Mouse (Mus musculus) T-helper 17 cell (primary cell): ENCODE results near the gene Acvrl1.

Experiments used
- in situ Hi-C, 2 experiments: fragments of 300-600 bp; cut with MboI, MseI; formaldehyde crosslinking; loops; 1 replicate in 1 of 2; 2 replicates in 1 of 2; pipeline ENCODE4 v1.15.1; 2025; ENCODE audit warnings: high pct_unique_total_duplicates in 2 of 2

Acvrl1 gene

DNA sequence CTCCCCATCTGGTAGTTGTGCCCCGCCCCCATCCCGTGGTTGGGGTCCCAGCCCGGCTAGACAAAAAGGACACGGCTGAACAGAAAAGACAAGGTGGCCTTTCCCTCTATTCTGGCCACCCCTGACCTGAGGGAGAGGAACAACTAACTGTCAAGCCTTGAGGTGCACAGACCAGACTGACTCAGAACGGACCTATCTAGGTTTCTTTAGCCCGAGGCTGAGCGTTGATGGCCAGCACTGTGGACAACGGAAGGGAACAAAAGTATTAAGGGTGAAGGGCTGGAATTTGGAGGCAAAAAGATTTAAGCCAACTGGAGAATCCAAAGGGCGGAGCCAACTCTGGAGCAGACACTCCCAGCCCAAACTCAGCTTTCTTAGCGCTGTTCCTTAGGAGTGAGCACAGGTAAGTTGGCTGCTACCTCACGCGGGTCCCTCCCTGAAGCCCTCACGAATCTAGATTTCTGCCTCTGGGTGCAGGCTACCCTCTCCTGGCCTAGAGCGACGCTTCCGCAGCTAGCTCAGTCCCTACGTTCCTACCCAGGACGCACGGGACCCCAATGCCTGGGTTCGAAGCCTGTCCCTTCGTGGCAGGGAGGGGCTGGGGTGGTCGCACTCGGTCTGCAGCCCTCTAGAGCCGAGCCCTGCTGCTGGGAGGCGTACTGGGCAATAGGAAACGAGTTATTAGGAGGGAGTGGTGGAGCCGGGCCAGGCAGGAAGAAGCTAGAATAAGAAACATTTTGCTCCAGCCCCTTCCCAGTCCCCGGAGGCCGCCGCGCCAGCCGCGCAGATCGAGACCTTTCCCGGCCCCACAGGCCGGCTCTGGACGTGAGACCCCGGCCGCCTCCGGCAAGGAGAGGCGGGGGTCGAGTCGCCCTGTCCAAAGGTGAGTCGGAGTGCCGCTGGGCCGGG lies at the start of gene Acvrl1:
TSS of gene Acvrl1 (plus strand) at position 342 of the 909 bp plus-strand sequence.
- in situ Hi-C loops: no loop called here

DNA sequence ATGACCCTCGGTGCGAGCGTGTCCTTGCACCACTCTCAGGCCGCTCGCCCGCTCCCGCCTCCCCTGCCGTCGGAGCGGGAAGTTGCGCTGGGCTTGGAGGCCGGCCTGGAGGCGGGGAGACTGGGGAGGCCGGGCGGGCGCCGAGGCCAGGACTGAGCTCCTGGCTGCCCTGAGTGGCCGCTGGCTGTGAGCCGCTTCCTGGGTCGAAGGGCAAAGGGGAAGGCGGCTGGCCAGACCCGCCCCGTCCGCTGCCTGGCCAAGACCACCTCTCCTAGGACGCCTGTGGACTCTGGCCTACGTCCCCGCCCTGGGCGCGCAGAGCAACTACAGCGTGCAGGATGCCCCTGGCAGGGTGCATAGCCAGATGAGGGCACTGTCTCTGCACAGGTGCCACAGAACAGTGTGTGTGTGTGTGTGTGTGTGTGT lies 49.6 kb upstream of the Acvrl1 start:
- in situ Hi-C loops: no loop called here

- in situ Hi-C loops: no loop called here
Measured at GRCm38 (mm10) chr15:101080031-101080520, 48.2 kb upstream of the Acvrl1 start.

- in situ Hi-C loops: no loop called here
Measured at GRCm38 (mm10) chr15:101081035-101081548, 47.2 kb upstream of the Acvrl1 start.

DNA sequence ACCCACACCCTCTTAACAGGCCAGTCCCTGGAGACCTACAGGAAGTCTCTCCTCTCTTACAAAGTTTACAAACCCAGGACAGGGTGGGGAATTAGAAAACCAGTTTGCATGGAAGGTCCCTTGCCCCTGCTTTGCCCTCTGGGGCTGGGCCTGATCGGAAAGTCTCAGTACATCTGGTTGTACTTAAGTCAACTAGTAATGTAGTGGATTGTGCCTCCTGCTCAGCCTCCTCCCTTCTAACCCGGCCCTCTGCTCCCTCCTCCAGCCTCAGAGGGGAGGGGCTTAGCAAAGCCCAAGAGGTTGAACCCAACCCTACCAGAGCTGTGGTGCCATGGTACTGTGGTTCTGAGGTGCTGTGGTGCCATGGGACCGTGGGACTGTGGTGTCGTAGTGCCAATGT lies 46.1 kb upstream of the Acvrl1 start:
- in situ Hi-C loops: no loop called here

DNA sequence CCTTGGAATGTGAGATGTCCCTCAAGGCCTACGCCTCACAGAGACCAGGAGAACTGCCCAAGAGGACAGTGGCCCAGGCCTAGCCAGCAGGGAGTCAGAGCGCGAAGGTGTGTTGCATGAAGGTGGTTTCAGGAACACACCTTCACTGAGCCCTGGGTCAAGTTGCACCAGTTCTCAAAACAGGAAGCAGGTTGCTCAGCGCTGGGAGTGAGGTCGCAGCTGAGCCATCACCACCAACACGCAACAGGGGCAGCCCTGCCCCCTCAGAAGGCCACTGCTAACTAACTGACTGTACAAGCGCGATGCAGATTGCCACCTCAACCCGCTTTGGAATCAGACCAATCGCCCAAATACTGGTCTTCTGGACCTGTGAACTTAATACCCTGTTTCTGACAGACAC lies 43.8 kb upstream of the Acvrl1 start:
- in situ Hi-C loops: no loop called here

DNA sequence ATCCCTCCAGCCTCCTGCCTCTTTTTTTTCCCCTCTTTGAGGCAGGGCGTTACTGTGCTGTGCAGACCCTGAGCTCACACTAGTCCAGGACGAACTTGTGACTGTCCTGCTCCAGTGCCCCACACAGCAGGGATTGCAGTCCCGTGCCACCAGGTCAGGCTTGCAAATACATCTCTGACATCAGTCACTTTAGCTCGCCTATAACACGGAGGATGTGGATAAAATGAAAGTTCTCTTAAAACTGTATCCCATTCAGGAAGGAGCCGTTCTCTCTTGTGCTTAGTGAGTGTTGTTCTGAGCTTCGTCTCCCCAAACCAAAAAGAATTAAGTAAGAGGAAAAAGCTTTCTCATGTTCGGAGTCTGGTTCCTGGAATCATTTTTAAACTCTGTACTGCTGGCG lies 41.9 kb upstream of the Acvrl1 start:
- in situ Hi-C loops: no loop called here

- in situ Hi-C loops: no loop called here
Measured at GRCm38 (mm10) chr15:101086956-101087355, 41.4 kb upstream of the Acvrl1 start.

GRCm38 (mm10) chr15:101088291-101088690 lies 40.0 kb upstream of the Acvrl1 start:
- in situ Hi-C loops: no loop called here

DNA sequence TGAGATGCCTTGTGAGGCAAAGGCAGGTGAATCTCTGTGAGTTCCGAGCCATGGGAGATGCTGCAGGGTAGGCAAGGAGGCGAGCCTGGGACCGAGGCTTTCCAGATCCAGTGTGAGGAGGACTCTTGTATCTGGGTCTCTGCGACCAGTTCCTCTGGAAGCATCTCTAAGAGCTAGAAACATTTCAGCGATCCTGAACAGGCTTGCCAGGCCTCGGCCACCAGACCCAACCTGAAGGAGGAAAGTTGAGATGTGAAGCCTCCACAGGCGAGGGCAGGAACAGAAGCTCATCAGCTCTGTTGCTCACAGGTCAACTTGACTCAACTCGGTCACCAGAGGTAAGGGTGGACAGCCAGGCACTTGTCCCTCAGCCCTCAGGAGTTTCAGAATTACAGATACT lies 36.8 kb upstream of the Acvrl1 start:
- in situ Hi-C loops: no loop called here

DNA sequence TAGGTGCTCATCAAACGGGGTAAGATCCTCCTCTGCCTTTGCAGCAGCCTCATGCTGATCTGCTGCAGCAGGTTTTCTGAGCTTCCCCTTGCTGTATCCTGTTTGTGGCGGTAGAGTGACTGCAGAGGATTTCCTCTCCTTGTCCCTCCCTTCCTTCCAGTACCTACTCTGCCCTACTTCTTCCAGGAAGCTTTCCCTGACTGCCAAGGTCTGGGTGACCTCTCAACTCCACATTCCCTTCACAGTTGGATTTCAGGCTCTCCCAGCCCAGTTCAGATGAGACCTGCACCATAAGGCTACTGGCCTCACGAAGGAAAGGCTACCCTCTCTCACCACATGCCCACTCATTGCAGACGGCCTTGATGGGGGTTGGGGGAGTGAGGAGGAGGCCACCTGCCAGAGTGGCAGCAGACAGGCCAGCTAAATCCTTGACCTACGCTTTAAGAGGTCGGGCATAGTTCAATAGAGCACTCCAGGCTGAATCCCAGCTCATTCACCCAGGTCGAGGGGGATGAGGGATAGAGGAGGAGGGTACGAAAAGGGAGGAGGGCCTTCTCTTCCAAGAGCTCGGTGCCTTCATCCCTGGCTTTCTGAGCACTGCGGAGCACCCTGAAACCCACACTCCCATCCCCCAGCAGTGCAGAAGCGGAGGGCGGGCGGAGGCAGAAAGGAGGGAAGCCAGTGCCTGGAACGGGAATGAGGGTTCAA lies 36.0 kb upstream of the Acvrl1 start:
- in situ Hi-C loops: no loop called here

DNA sequence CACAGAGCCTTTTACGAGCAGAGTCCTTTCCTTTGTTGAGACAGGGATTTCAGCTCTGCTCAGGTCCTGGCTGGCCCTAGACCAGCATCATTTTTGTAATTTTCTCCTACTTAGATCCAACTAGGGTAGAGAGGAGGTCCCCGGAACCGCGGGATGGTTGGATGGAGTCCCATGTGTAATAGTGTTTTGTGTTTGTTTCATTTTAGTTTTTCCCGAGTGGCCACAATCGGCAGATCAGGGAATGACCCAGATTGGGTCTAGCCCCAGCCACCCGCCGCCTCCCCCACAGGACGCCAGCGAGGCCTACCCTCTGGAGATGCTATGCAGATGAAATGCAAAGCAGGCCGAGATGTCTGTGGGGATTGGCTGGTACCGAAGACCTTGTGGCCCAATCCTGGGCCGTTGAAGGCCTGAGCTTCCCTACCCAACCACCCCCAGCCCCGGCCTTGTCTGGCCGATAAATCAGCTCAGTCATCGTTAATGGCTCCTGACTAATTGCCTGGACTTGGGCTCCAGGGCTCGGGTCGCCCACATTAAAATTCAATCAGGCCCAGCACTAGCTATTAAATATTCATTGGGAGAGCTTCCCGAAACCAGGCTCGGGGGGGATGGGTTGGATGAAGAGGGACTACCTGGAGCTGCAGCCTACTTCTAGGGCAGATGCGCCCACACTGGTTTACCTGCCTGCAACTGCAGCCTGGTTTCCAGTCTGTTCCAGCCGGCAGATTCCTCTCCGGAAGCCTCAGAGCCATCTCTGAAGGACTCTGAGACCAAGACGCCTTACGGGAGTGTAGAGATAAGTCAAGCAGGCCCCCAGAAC lies 35.3 kb upstream of the Acvrl1 start:
- in situ Hi-C loops: no loop called here

DNA sequence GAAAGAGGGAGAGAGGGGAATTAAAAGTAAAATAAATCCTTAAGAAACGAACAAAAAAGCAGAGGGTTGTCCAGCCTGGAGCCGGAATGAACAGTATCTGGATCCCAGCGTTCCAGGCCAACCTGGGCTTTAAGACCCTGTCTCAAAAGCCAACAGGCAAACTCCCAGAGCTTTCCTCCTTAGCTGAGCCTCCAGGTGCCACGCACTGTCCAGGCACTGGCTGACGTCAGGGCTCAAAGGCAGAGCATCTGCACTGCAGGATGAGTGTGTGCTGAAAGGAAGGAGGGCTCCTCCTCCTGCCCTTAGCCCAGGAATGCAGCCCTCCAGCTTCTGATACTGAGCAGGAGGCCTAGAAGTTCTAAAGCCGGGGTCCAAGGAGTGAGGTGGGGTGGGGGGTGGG lies 34.3 kb upstream of the Acvrl1 start:
- in situ Hi-C loops: no loop called here

GRCm38 (mm10) chr15:101094979-101095378 lies 33.3 kb upstream of the Acvrl1 start:
- in situ Hi-C loops: no loop called here

DNA sequence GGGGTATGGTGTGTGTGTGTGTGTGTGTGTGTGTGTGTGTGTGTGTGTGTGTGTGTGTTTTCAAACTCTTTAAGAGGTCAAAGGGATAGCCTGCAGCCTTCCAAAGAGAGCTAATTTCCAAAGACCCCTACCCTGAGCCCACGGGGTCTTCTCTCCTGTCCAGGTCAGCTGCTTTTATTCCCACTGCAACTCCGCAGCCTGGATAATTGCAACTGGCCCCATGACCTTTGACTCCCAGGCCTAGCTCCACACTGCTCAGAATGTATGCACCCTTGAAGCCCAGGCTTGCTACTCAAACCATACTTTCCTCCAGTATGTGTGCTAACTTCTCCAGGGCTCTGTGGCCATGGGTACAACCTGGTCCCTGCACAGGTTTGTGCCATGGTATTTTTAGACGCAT lies 32.9 kb upstream of the Acvrl1 start:
- in situ Hi-C loops: no loop called here

DNA sequence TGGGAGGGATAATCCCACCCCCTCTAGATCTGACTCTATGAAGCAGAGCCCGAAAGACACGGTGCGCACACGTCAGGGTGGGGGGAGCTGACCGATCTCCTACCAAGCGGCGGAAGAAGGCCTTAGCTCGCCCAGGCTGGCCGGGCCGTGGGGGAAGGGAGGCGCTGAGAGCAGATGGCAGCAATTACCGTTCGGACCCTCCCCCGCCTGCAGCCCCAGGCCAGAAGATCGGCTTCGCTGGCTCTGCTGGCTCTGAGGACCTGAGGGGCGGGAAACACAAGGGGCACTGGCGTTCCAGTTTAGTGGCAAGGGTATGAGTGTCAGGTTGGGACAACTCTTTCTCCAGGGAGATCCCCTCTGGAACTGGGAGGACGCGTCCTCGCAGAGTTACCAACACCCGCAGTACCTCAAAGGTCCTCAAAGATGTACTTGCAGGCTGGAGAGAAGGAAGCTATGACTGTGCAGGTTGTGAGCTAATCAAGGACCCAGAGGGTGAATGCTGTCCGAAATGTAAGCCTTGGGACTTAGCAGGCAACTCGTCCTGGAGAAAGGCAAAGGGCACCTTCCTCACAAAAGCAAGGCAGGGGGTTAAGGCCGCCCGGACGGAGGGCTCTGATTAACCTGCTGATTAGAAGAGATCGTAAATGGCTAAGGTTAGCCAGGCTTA lies 30.2 kb upstream of the Acvrl1 start:
- in situ Hi-C loops: no loop called here

GRCm38 (mm10) chr15:101100996-101101395 lies 27.3 kb upstream of the Acvrl1 start:
- in situ Hi-C loops: no loop called here

DNA sequence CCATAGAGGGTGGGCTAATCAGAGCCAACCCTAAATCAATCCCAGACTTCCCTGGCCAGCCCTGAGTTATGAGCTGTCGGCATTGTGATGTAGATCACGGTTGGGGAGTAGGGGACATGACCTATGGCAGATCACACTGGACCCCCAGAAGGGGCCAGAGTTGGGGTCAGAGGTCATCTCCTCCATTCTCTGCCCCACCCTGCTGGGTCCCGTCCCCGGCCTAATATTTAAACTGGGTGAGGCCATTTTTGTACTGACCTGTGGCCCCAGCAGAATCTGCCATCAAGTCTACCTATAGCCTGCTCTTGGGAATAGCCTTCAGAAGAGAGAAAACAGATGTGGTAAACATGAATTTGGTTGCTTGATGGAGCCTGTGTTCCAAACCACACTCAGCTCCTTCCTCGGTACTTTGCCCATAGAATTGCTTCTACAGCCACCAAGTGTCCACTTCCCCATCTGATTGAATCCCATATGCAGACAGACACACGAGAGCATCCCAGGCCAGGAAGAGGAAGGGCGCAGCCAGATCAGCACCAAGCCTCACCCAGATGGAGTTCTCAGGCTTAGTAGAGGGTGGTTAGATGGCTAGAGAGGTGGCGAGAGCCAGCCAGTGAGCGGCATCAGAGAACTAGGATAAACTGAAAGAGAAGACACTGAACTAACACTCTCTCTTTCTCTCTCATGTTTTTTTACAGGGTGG lies 24.6 kb upstream of the Acvrl1 start:
- in situ Hi-C loops: no loop called here

DNA sequence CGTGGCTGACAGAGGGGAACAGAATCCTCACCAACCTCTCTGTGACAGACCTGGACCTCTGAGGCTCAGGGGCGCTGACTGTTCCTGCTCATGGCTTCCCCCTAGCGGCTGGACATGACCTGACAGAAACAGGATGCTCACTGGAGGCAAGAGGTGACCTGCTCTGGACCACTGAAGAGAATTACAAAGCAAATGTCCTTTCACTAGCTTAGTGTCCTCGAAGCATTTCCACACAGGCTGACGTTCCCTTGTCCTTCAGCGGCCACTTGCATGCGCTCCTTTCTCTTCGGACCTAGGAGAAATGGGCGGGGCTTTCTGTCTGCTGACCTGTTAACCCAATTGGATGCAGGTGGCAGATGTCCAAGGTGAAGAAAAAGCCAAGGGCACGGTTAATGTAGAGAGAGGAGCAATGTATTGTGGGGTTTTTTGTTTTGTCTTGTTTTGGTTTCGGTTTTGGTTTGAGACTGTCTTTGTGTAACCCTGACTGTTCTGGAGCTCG lies 22.8 kb upstream of the Acvrl1 start:
- in situ Hi-C loops: no loop called here

- in situ Hi-C loops: no loop called here
Measured at GRCm38 (mm10) chr15:101106011-101106410, 22.3 kb upstream of the Acvrl1 start.
